Mouse (Mus musculus) urinary bladder, adult 2 months (tissue): ENCODE data around the gene Pkdcc. TPM values are rescaled to one million over a fixed set of nuclear protein-coding genes. Genes with fewer than 3 reads are reported as not detected.

ENCODE experiments used
- DNase-seq: peaks from one replicate; pipeline ENCODE4 v3.0.0; 2022; ENCODE audit warnings: low spot score
- polyA plus RNA-seq: library from polyadenylated mRNA; depleted of rRNA; stranded (reverse); fragments of >200 nt; gene quantifications from 2 replicates; pipeline ENCODE4 v1.2.3, GENCODE M21; 2012; rRNA removed

Pkdcc gene
- polyA plus RNA-seq, result 65.2 and 69.9 TPM in 2 replicates

GRCm38 (mm10) chr17:83214674-83215528 is at the start of gene Pkdcc:
Pkdcc (plus strand) TSS chr17:83215292.
- DNase-seq, result peak; percentile 80

DNA sequence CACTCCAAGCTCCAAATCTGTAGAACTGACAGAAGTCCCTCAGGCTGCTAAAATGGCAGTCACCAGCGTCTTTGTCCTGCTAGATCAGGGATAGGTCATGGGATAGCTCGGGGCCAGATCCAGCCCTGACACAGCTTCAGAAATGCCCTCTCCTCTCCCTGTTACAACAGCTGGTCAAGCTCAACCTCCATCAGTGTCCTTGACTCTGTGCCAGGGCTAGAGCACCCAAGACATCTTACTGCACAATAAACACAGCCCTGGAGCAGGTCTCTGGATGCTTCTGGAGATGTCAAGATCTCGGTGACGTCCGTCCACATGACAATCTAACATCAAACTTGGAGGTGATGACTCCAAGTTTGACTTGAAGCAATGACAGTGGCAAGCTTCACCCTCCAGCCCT is 48.9 kb upstream of the Pkdcc start:
- no peak for DNase-seq

DNA sequence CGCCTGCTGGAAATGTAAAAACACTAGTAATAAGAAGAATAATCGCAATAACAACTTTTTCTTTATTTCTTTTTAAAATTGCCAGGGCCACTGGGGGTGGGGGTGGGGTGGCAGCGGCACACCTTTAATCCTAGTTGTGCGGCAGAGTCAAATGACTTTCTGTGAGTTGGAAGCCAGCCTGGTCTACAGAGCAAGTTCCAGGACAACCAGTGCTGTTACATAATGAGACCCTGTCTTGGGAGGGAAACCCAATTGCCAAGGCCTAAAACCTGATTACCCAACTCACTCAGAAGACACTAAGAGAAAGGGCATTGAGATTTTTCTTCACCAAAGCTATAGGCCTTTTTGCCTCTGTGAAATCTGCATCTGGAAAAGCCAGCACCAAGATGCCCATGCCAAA is 38.9 kb upstream of the Pkdcc start:
- DNase-seq, result no peak

DNA sequence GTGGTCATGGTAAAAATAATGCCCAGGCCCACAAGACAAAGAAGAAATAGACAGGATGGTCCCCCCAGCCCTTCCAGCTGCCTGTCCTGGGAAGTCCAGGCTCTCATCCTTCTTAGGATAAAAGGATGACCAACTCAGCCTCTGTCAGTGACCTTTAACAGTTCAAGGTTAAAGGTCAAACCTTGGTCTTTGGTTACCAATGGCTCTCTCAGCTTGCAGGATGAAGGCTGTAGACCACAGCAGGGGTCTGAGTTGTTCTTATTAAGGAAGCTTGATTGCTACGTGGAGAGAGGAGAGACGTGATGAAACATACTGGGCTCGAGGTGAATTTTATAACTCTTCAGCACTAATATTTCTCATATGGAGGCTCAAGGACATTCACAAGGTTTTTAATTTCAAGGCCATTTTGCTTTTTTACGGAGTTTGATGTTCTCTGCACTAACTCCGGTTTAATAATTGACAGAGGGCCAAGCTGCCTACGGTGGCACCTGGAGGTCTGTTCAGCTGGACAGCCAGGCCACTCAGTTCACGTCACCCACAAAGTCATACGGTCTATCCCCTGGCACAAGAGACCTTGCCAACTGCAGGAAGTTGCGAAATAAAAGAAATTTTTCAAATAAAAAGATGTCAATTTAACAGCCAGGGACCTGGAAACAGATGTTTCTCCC is 36.5 kb upstream of the Pkdcc start:
- DNase-seq, result no peak

DNA sequence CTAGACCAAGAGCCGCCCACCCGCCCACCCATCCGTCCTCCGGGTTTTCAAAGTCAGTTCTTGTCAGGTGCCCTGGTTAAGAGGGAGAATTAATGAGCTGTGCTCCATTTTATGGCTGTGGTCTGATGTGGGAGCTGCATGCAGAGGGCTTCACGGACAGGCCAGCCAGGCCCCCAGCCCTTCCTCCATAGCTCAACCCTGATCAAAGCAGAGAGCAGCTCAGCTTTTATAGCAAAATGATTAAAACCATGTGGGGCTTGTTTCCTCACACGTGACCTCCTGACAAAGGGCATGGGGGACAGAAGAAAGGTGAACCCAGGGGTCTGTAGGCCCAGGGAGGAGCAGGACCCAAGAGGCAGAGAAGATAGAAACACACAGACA is 36.0 kb upstream of the Pkdcc start:
- no peak for DNase-seq

- no peak for DNase-seq
Measured at GRCm38 (mm10) chr17:83179569-83179968, 35.5 kb upstream of the Pkdcc start.

DNA sequence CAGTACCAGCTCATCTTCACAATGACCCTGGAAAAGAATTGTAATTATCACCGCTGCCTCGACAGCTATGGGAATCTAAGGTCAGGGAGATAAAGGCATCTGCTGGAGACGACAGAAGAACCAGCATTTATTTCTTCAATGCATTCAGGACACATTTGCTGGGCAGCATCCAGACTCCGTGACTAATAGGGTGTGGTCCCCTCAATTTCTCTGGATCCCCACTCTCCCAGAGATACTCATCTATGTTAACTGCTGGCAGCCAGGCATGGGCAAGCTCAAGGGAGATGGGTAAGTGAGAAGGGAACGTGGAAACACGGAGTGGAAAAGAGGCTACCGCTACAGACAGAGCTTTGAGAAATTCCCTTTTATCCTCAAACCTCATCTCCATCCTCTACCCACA is 34.0 kb upstream of the Pkdcc start:
- no peak for DNase-seq

GRCm38 (mm10) chr17:83181592-83181991 is 33.5 kb upstream of the Pkdcc start:
- no peak for DNase-seq

DNA sequence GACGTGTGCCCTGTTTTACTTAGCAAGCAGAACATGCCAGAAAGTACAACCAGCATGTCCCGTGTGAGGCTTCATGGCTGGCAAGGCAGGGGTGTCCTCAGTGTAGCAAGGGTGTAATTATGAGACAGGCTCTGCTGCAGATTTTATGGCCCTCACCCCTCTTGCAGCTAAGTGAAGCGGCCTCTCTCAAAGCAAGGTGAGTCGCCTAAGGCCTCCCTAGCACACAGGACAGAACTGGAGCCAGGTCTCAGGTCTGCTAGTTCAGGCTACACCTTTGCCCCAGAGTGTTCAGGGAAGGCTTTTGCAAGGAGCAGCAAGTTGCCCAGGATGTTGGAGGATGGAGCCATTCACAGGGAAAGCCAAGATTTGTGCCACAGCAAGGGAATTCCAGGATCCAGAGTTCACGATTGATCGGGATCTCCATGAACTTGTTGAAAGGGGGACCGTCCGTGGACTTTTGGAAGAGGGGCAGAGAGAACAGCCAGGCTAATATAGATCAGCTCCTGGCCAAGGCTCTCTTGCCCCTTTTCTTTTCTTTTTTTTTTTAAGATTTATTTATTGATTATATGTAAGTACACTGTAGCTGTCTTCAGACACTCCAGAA is 32.9 kb upstream of the Pkdcc start:
- DNase-seq, result no peak

DNA sequence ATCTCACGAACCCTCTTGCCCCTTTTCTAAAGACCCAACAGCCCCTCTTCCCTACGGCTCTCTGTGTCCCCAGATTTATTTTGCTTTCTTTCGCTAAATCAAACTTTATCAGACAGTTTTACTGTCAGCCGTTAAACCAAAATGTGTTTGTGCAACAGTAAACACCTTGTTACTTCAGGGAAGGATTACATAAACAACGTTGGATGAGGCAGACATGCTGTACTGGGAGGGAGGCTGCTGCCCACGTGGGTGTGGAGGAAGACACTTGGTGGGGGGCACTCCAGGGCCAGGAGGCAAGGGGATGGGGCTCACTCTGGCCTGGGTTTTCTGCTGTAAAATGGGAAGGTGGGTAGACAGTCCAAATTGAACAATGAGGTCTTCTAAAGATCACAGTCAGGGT is 32.3 kb upstream of the Pkdcc start:
- DNase-seq, result no peak

DNA sequence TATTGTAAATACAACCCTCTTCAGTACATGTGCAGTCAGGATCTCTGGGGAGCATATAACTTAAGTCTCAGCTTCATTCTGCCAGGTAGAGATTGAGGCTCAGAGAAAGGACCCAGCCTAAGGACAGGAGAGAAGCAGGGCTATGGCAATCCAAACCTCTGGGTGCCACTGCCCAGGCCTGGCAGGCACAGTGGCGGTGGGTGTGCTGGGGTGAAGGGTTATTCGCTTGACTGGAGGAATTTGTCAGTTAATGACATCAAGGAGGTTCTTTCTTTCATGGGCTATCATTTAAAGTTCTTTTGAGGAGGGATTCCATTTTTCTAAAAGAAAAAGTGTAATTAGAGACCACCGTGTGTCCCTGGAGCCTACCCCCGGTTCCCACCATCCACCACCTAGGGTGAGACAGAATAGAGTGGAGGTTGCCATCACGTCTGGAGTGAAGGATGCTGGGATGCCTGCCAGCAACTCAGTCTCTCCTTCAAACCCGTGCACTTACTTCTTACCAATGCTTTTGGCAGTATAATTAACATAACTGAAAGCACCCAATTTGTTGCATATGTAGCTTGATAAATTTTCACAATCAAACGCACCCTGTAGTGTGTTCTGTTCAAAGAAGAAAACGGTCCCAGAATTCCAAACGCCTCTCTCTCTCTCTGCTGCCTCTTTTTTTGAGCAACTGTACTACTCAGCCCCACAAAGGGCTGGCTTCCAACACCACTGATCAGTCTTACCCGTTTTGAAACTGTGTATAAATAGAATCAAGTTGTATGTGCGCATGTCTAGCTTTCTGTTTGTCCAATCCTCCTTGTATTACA is 27.1 kb upstream of the Pkdcc start:
- no peak for DNase-seq

- DNase-seq, result no peak
Measured at GRCm38 (mm10) chr17:83190810-83191209, 24.3 kb upstream of the Pkdcc start.

GRCm38 (mm10) chr17:83194491-83194890 is 20.6 kb upstream of the Pkdcc start:
- DNase-seq, result no peak

GRCm38 (mm10) chr17:83197361-83197923 is 17.6 kb upstream of the Pkdcc start:
- no peak for DNase-seq

- DNase-seq, result no peak
Measured at GRCm38 (mm10) chr17:83200469-83200868, 14.6 kb upstream of the Pkdcc start.

- DNase-seq, result no peak
Measured at GRCm38 (mm10) chr17:83201257-83201656, 13.8 kb upstream of the Pkdcc start.

DNA sequence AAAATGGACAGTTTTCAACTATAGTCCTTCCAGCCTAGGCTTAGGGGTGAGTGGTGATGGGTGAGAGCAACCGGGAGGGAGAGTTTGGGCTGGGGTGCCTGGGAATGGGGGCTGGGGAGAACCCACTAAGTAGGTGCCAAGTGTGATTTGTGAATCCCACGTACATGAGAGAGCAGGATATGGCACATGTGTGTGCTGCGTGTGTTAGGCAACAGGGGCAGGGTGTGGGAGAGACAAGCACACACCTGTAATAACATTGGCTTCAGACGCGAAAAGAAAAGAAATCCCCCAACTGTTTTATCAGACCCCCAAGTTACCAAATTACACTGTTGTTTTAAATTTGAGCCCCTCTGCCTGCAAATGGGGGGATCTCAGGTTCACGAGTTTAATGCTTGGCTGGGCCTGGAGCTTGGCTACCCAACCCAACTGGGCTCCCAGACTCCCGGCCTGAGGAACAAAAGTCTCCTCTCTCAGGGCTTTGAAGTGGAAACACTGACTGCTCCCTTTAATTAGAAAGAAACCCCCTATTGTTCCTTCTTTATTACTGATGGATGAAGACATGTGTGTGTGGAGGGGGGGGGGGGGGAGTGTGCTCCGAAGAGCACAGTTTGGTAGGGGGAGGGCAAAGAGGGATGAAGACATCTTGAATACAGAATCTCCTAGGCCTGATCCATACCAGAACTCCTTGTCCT is 11.3 kb upstream of the Pkdcc start:
- DNase-seq, result no peak

DNA sequence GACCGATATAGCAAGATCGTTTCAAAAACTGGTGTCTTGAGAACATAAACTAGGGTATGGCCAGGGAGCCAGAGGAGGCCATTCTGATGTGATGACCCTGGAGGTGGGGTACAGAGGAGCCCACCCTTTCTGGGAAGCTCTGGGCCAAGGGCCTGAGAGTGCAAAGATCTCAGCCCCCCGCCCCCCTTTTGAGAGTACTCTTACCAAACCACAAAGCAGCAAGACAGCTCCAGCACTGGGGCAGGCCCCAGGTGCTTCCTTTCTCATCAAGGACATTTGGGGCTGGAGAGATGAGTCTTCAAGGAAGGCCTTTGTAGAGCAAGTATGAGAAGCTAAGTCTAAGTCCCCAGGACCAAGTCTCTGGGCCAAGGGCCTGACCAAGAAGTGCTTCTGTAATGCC is 7.8 kb upstream of the Pkdcc start:
- DNase-seq, result no peak

GRCm38 (mm10) chr17:83208455-83208854 is 6.6 kb upstream of the Pkdcc start:
- DNase-seq, result no peak

DNA sequence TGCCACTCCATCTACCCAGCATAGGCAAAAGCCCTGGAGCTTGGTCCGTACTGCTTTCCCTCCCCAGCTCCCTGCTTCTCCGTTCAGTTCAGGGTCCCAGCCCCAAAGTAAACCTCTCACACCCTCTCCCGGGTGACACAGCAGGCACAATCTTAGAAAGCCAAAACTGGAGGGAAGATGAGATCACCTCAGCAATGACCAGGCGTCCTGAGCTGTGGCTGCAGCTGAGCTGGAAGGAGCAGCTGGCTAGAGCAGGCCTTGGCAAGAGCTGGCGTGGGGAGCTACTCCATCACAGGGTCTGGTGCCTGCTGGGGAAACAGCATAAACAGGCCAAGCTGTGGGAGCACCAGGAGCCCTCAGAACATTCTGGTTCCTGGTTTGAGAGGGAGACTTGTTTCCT is 4.6 kb upstream of the Pkdcc start:
- no peak for DNase-seq

- no peak for DNase-seq
Measured at GRCm38 (mm10) chr17:83211196-83211595, 3.9 kb upstream of the Pkdcc start.
